27 mouse cellular contexts compared by ENCODE assay signal in genomic region chr16:65015241-65015640, GRCm38 (mm10).
"Had no signal": no experiment of that assay in that cellular context is flagged by ENCODE, and none has a peak within 500 bp of the region (broad histone marks: within the 10 kb centered on the region; RNA-seq: fewer than 3 reads in every experiment).

No protein-coding gene starts in this region.

- H3K9me3 ChIP-seq: limb, embryonic 12.5 days; limb, embryonic 13.5 days; limb, embryonic 15.5 days; liver, embryonic 12.5 days; liver, embryonic 13.5 days; liver, embryonic 15.5 days; lung, embryonic 15.5 days; megakaryocyte, embryonic 14.5 days; midbrain, embryonic 10.5 days; midbrain, embryonic 12.5 days; midbrain, embryonic 13.5 days; midbrain, embryonic 15.5 days; neural tube, embryonic 12.5 days; neural tube, embryonic 13.5 days had no signal

- H3K36me3 ChIP-seq: limb, embryonic 12.5 days; limb, embryonic 13.5 days; limb, embryonic 15.5 days; liver, embryonic 12.5 days; liver, embryonic 13.5 days; liver, embryonic 15.5 days; lung, embryonic 15.5 days; midbrain, embryonic 10.5 days; midbrain, embryonic 12.5 days; midbrain, embryonic 13.5 days; midbrain, embryonic 15.5 days; neural tube, embryonic 12.5 days; neural tube, embryonic 13.5 days had no signal

- DNase-seq: left cerebral cortex, postnatal 4 days; liver; liver, embryonic 13.5 days; liver, postnatal 0 days; lung, adult 18-20 months; lung, adult 2 months; lung, embryonic 14.5 days; lung, postnatal 14 days; lung, postnatal 36 days; lung, postnatal 4 days; midbrain, embryonic 14.5 days had no signal

- H3K27me3 ChIP-seq: limb, embryonic 12.5 days; limb, embryonic 13.5 days; limb, embryonic 15.5 days; liver, embryonic 12.5 days; liver, embryonic 13.5 days; liver, embryonic 15.5 days; lung, embryonic 15.5 days; megakaryocyte, embryonic 14.5 days; midbrain, embryonic 12.5 days; midbrain, embryonic 13.5 days; midbrain, embryonic 15.5 days; neural tube, embryonic 12.5 days; neural tube, embryonic 13.5 days had no signal

- H3K27ac ChIP-seq: limb, embryonic 12.5 days; limb, embryonic 13.5 days; limb, embryonic 15.5 days; liver, embryonic 12.5 days; liver, embryonic 13.5 days; liver, embryonic 14.5 days; liver, embryonic 15.5 days; lung, embryonic 15.5 days; macrophage; midbrain, embryonic 10.5 days; midbrain, embryonic 12.5 days; midbrain, embryonic 13.5 days; midbrain, embryonic 15.5 days; neural tube, embryonic 12.5 days; neural tube, embryonic 13.5 days had no signal

- H3K4me3 ChIP-seq: limb, embryonic 12.5 days; limb, embryonic 13.5 days; limb, embryonic 15.5 days; liver, embryonic 12.5 days; liver, embryonic 13.5 days; liver, embryonic 15.5 days; lung, embryonic 15.5 days; megakaryocyte, embryonic 14.5 days; midbrain, embryonic 10.5 days; midbrain, embryonic 12.5 days; midbrain, embryonic 13.5 days; midbrain, embryonic 15.5 days; myocyte; neural tube, embryonic 12.5 days; neural tube, embryonic 13.5 days had no signal

- H3K4me1 ChIP-seq: limb, embryonic 12.5 days; limb, embryonic 13.5 days; limb, embryonic 15.5 days; liver, embryonic 12.5 days; liver, embryonic 13.5 days; liver, embryonic 15.5 days; lung, embryonic 15.5 days; megakaryocyte, embryonic 14.5 days; midbrain, embryonic 10.5 days; midbrain, embryonic 12.5 days; midbrain, embryonic 13.5 days; midbrain, embryonic 15.5 days; neural tube, embryonic 12.5 days; neural tube, embryonic 13.5 days had no signal
